Mouse (Mus musculus): ENCODE results near the gene Usp6nl. TPM values are rescaled to one million over a fixed set of nuclear protein-coding genes. Genes with fewer than 3 reads are reported as not detected.

The Usp6nl gene
- polyA plus RNA-seq (2014; fragmentation: Illumina TruSeq; extraction: RNeasy Lipid Tissue Mini Kit (QIAGEN cat#74804)): 47.6 TPM

GRCm38 (mm10) chr2:6322376-6322901 is at the start of gene Usp6nl:
TSS of gene Usp6nl (plus strand) at chr2:6322667.

Other genes starting within 250 kb of the Usp6nl start
- 10.1 TPM for gene Proser2, start 192.5 kb upstream of the Usp6nl start, polyA plus RNA-seq (2014; fragmentation: Illumina TruSeq; extraction: RNeasy Lipid Tissue Mini Kit (QIAGEN cat#74804))
- gene Echdc3, start 109.6 kb upstream of the Usp6nl start, polyA plus RNA-seq (2014; fragmentation: Illumina TruSeq; extraction: RNeasy Lipid Tissue Mini Kit (QIAGEN cat#74804)): 3.4 TPM

Measured in ovary, adult 10 weeks (tissue).